Mouse (Mus musculus) spleen, postnatal 36 days (tissue): ENCODE measurements around the gene Synpo2l.

Experiments
- DNase-seq, 2 experiments: peaks; one replicate each; pipeline ENCODE4 v3.0.0; 2022; ENCODE audit warnings: low spot score in 2 of 2, mixed read lengths in 1 of 2

Synpo2l gene

GRCm38 (mm10) chr14:20681742-20682141 lies 13.6 kb upstream of the Synpo2l start:
- DNase-seq = no peak

GRCm38 (mm10) chr14:20677906-20678305 lies 9.8 kb upstream of the Synpo2l start:
- no peak for DNase-seq

GRCm38 (mm10) chr14:20674064-20674833 lies 6.1 kb upstream of the Synpo2l start, which contains the start of gene Sec24c:
Gene Sec24c (plus strand): TSS chr14:20674308.
- peak; percentile 97 to 98 for DNase-seq

GRCm38 (mm10) chr14:20673735-20674063 lies 5.5 kb upstream of the Synpo2l start:
- no peak for DNase-seq

GRCm38 (mm10) chr14:20672990-20673389 lies 4.8 kb upstream of the Synpo2l start:
- peak in 1 of 2 experiments; percentile 36 for DNase-seq

GRCm38 (mm10) chr14:20667469-20667868 lies 685 bp downstream of the Synpo2l start:
- DNase-seq = no peak

- DNase-seq = no peak
These were observed 3.7 kb downstream of the Synpo2l start for GRCm38 (mm10) chr14:20664436-20664835.

GRCm38 (mm10) chr14:20663601-20664000 lies 4.6 kb downstream of the Synpo2l start:
- DNase-seq = no peak

- DNase-seq = no peak
These were observed 5.4 kb downstream of the Synpo2l start for GRCm38 (mm10) chr14:20662740-20663139.

- DNase-seq = no peak
These were observed 6.4 kb downstream of the Synpo2l start for GRCm38 (mm10) chr14:20661661-20662331.

GRCm38 (mm10) chr14:20660827-20661660 lies 7.1 kb downstream of the Synpo2l start:
- DNase-seq = peak; percentile 88 to 92

- no peak for DNase-seq
These were observed 8.5 kb downstream of the Synpo2l start for GRCm38 (mm10) chr14:20659687-20660086.

GRCm38 (mm10) chr14:20658902-20659301 lies 9.3 kb downstream of the Synpo2l start:
- no peak for DNase-seq

- DNase-seq = peak in 1 of 2 experiments; percentile 28
These were observed 9.8 kb downstream of the Synpo2l start for GRCm38 (mm10) chr14:20658326-20658725.

- DNase-seq = no peak
These were observed 11.8 kb downstream of the Synpo2l start, which contains the start of gene Myoz1 for GRCm38 (mm10) chr14:20656361-20656760. Gene Myoz1 (minus strand): TSS chr14:20656540.

GRCm38 (mm10) chr14:20655731-20656130 lies 12.4 kb downstream of the Synpo2l start:
- no peak for DNase-seq

- no peak for DNase-seq
These were observed 13.3 kb downstream of the Synpo2l start for GRCm38 (mm10) chr14:20654690-20655421.

- DNase-seq = no peak
These were observed 16.4 kb downstream of the Synpo2l start for GRCm38 (mm10) chr14:20651722-20652256.

GRCm38 (mm10) chr14:20651000-20651399 lies 17.2 kb downstream of the Synpo2l start:
- DNase-seq = no peak

- DNase-seq = no peak
These were observed 21.8 kb downstream of the Synpo2l start for GRCm38 (mm10) chr14:20646381-20646780.

- DNase-seq = no peak
These were observed 22.6 kb downstream of the Synpo2l start for GRCm38 (mm10) chr14:20645547-20645946.
